Mouse (Mus musculus) C2C12 (cell line): ENCODE data around the gene Tbce.

Source experiments
- CEBPB ChIP-seq: IDR thresholded peaks from one replicate; pipeline ENCODE4 v1.6.1; 2011; ENCODE audit warnings: low read depth, mild to moderate bottlenecking, control low read depth, moderate library complexity
- CTCF ChIP-seq: IDR thresholded peaks from one replicate; pipeline ENCODE4 v1.5.1; 2011; ENCODE audit not compliant: control insufficient read depth, insufficient read depth, insufficient read length
- FOSL1 ChIP-seq: IDR thresholded peaks from one replicate; pipeline ENCODE4 v1.8.0; 2011; ENCODE audit warnings: mild to moderate bottlenecking, low read length; ENCODE audit not compliant: poor library complexity, insufficient read depth, severe bottlenecking
- MAX ChIP-seq: IDR thresholded peaks from one replicate; pipeline ENCODE4 v1.6.1; 2011; ENCODE audit warnings: mild to moderate bottlenecking, control low read depth
- MYOD1 ChIP-seq: IDR thresholded peaks from one replicate; pipeline ENCODE4 v1.6.1; 2011; ENCODE audit warnings: low read depth; ENCODE audit not compliant: control insufficient read depth, insufficient read length
- MYOG ChIP-seq: IDR thresholded peaks from one replicate; pipeline ENCODE4 v1.6.1; 2011; ENCODE audit not compliant: control insufficient read depth, insufficient read length; ENCODE audit errors: extremely low read depth
- USF1 ChIP-seq: IDR thresholded peaks from one replicate; pipeline ENCODE4 v1.6.1; 2011; ENCODE audit warnings: low read depth, mild to moderate bottlenecking, control low read depth, moderate library complexity

- TF ChIP-seq CTCF (no peak), FOSL1 (no peak), MYOD1 (no peak), MAX (no peak), MYOG (no peak), CEBPB (no peak), USF1 (no peak)
Measured at GRCm38 (mm10) chr13:13965388-13965964, 74.0 kb downstream of the Tbce start.
